Mouse (Mus musculus) embryo, embryonic 11 days (tissue): ENCODE measurements around the gene Eid3.

Experiments used
- DNase-seq: peaks from one replicate; pipeline ENCODE4 v3.0.0-alpha.2; 2015

Eid3 gene

DNA sequence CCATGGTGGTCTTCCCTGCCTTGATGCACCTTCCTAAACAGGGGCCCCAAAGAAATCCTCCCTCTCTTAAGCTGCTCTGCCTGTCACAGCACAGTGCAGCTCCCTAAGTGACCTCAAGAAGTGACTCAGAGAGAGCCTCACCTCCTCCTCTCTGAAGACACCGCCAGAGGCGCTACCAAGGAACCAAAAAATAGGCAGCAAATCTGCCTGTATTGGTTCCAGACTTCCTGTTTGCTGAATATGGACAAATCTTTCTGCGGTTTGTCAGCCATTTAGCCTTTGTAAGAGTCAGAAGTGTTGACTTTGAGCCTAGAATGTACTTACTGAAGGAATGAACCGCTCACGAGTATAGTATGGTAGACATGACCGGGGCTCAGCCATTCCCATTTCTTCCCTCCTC, 47.3 kb downstream of the Eid3 start:
- no peak for DNase-seq
